ENCODE assay signal across 8 mouse cellular contexts in genomic region chr8:88455434-88456020, GRCm38 (mm10).
DNase-seq lines count a peak whose midpoint lies in the region; ATAC-seq lines count a peak whose summit lies in the region.

No protein-coding gene starts in this region.

- H3K9ac ChIP-seq in heart, embryonic 12.5 days: 0 out of 2 replicates have a peak overlapping the region, but pooled peaks have one; percentile 17
- H3K9ac ChIP-seq in hindbrain, embryonic 15.5 days: peak overlapping the region; percentile 10; the same call in 1 of the 2 replicates
- 0 out of 2 replicates have a peak overlapping the region, but pooled peaks have one; percentile 2 for H3K9ac ChIP-seq in midbrain, embryonic 13.5 days (replicated peaks)

- peak; percentile 48; the same call in 1 of the 2 replicates for ATAC-seq in heart, embryonic 12.5 days (ENCODE audit: insufficient number of reproducible peaks, low FRiP score)
- no peak for ATAC-seq in hindbrain, embryonic 15.5 days (ENCODE audit: low FRiP score, low read depth)
- ATAC-seq in midbrain, embryonic 13.5 days: peak; percentile 15

- peaks cover 48% of the 10 kb centered on the region for H3K27me3 ChIP-seq in heart, embryonic 12.5 days (replicated peaks)
- peaks cover 21% of the 10 kb centered on the region for H3K27me3 ChIP-seq in hindbrain, embryonic 15.5 days
- peaks cover 17% of the 10 kb centered on the region for H3K27me3 ChIP-seq in midbrain, embryonic 13.5 days

- H3K36me3 ChIP-seq in heart, embryonic 12.5 days: no peaks in the 10 kb centered on the region
- no peaks in the 10 kb centered on the region for H3K36me3 ChIP-seq in hindbrain, embryonic 15.5 days
- H3K36me3 ChIP-seq in midbrain, embryonic 13.5 days: no peaks in the 10 kb centered on the region

- peaks cover 16% of the 10 kb centered on the region for H3K9me3 ChIP-seq in heart, embryonic 12.5 days (replicated peaks)
- no peaks in the 10 kb centered on the region for H3K9me3 ChIP-seq in hindbrain, embryonic 15.5 days
- H3K9me3 ChIP-seq in midbrain, embryonic 13.5 days: peaks cover 7% of the 10 kb centered on the region; the same call in 1 of the 2 replicates

- no peak overlapping the region for H3K27ac ChIP-seq in heart, embryonic 12.5 days (ENCODE audit: poor library complexity, severe bottlenecking)
- H3K27ac ChIP-seq in hindbrain, embryonic 15.5 days (replicated peaks): peak overlapping the region; percentile 77
- peak overlapping the region; percentile 85 for H3K27ac ChIP-seq in midbrain, embryonic 13.5 days

- intact Hi-C loops in heart, postnatal 36 days (cut with DNase I): no loop called here

- peaks cover 31% of the 10 kb centered on the region for H3K4me1 ChIP-seq in heart, embryonic 12.5 days (replicated peaks)
- H3K4me1 ChIP-seq in hindbrain, embryonic 15.5 days (replicated peaks): peaks cover 40% of the 10 kb centered on the region
- H3K4me1 ChIP-seq in midbrain, embryonic 13.5 days (replicated peaks): peaks cover 41% of the 10 kb centered on the region

- peak overlapping the region; percentile 97 for H3K4me2 ChIP-seq in heart, embryonic 12.5 days
- peak overlapping the region; percentile 87 for H3K4me2 ChIP-seq in hindbrain, embryonic 15.5 days
- peak overlapping the region; percentile 88 for H3K4me2 ChIP-seq in midbrain, embryonic 13.5 days (replicated peaks)

- 3% methylated on average over 28 of the region's 28 CpGs for WGBS in heart, embryonic 12.5 days
- WGBS in hindbrain, embryonic 15.5 days: 7% methylated on average over 28 of the region's 28 CpGs
- WGBS in midbrain, embryonic 13.5 days: 8% methylated on average over 28 of the region's 28 CpGs

- peak overlapping the region; percentile 61 for H3K4me3 ChIP-seq in heart, embryonic 12.5 days
- peak overlapping the region; percentile 19 for H3K4me3 ChIP-seq in hindbrain, embryonic 15.5 days
- H3K4me3 ChIP-seq in midbrain, embryonic 13.5 days (replicated peaks): peak overlapping the region; percentile 20

- DNase-seq in heart, postnatal 36 days: no peak
- peak; percentile 43 for DNase-seq in urinary bladder, postnatal 14 days (ENCODE audit: low spot score)
- DNase-seq in urinary bladder, postnatal 36 days (ENCODE audit: low spot score in 2 of 2): no peak
- no peak for DNase-seq in frontal cortex, postnatal 14 days (ENCODE audit: low spot score in 2 of 2)
- DNase-seq in gastrocnemius, postnatal 25 days: no peak
